Mouse (Mus musculus) stomach, postnatal 0 days (tissue): ENCODE data around the gene Apbb2. TPM values are rescaled to one million over a fixed set of nuclear protein-coding genes. Genes with fewer than 3 reads are reported as not detected.

Source experiments
- ATAC-seq: fragments of 200-750 bp; cut with Nextera tagmentation; 2 replicates; pipeline ENCODE4 v1.8.0; 2017; ENCODE audit not compliant: low FRiP score, low TSS enrichment
- DNase-seq: peaks from one replicate; pipeline ENCODE4 v3.0.0-alpha.2; 2016; ENCODE audit warnings: low spot score
- H3K27ac ChIP-seq: fragments of 300-500 bp; sonication (generic); replicated peaks from 2 replicates; pipeline ENCODE4 v1.5.1; 2014; ENCODE audit warnings: mild to moderate bottlenecking, control low read depth
- H3K27me3 ChIP-seq: fragments of 300-500 bp; sonication (generic); 2 replicates; pipeline ENCODE4 v1.6.1; 2014; ENCODE audit warnings: low read length; ENCODE audit not compliant: control insufficient read depth, insufficient read depth
- H3K36me3 ChIP-seq: fragments of 300-500 bp; sonication (generic); 2 replicates; pipeline ENCODE4 v1.6.1; 2014; ENCODE audit warnings: low read length, mixed read lengths; ENCODE audit not compliant: control insufficient read depth, insufficient read depth
- H3K4me1 ChIP-seq: fragments of 300-500 bp; sonication (generic); replicated peaks from 2 replicates; pipeline ENCODE4 v1.6.1; 2014; ENCODE audit warnings: antibody characterized with exemption; ENCODE audit not compliant: control insufficient read depth, insufficient read depth
- H3K4me2 ChIP-seq: fragments of 300-500 bp; sonication (generic); replicated peaks from 2 replicates; pipeline ENCODE4 v1.6.1; 2014; ENCODE audit warnings: low read depth, mild to moderate bottlenecking, control low read depth, moderate library complexity
- H3K4me3 ChIP-seq: fragments of 300-500 bp; sonication (generic); 2 replicates; pipeline ENCODE4 v1.5.1; 2014; ENCODE audit warnings: low read depth, low read length, control low read depth
- H3K9ac ChIP-seq: fragments of 300-500 bp; sonication (generic); 2 replicates; pipeline ENCODE4 v1.6.1; 2014; ENCODE audit warnings: mild to moderate bottlenecking, low read length, control low read depth, mixed read lengths
- H3K9me3 ChIP-seq: fragments of 300-500 bp; sonication (generic); 2 replicates; pipeline ENCODE4 v1.6.1; 2016; ENCODE audit warnings: low read length; ENCODE audit not compliant: control insufficient read depth
- CTCF ChIP-seq: IDR thresholded peaks from 2 replicates; pipeline ENCODE4 v1.5.1; 2016; ENCODE audit warnings: antibody characterized with exemption, low read depth, mild to moderate bottlenecking, moderate library complexity
- EP300 ChIP-seq: optimal IDR thresholded peaks from 2 replicates; pipeline ENCODE3; 2016; ENCODE audit warnings: antibody characterized with exemption
- WGBS: fragments of 180-500 bp; shearing (Covaris S2); extraction: QIAGEN DNeasy Blood & Tissue Kit; methylation state at CpG from one replicate; pipeline ENCODE4 v1.1.7; 2014; 5-methylcytosine and 5-hydroxymethylcytosine counted together
- polyA plus RNA-seq: library from polyadenylated mRNA; unstranded; fragments of >200 nt; fragmentation: Nextera tagmentation; extraction: Ambion mirVana; gene quantifications from 2 replicates; pipeline ENCODE4 v1.2.1, GENCODE M21; 2015

Apbb2 gene
- polyA plus RNA-seq, 1 experiment from 2014 or later: 18.3 TPM

- Histone ChIP-seq H3K27ac (no peak overlapping the region), H3K27me3 (no peaks in the 10 kb centered on the region), H3K4me2 (no peak overlapping the region), H3K4me3 (no peak overlapping the region), H3K9ac (no peak overlapping the region), H3K36me3 (no peaks in the 10 kb centered on the region), H3K9me3 (no peaks in the 10 kb centered on the region), H3K4me1 (no peaks in the 10 kb centered on the region)
- WGBS: 80% methylated on average over 10 of the region's 10 CpGs
- no peak for ATAC-seq
- DNase-seq: no peak
- TF ChIP-seq EP300 (no peak), CTCF (no peak)
These were observed 10.8 kb downstream of the Apbb2 start for GRCm38 (mm10) chr5:66607801-66608200.

GRCm38 (mm10) chr5:66607201-66607600 lies 11.4 kb downstream of the Apbb2 start:
- Histone ChIP-seq H3K4me2 (no peak overlapping the region), H3K9me3 (no peaks in the 10 kb centered on the region), H3K4me3 (no peak overlapping the region), H3K36me3 (no peaks in the 10 kb centered on the region), H3K9ac (no peak overlapping the region), H3K27me3 (no peaks in the 10 kb centered on the region), H3K27ac (no peak overlapping the region), H3K4me1 (no peaks in the 10 kb centered on the region)
- DNase-seq (no peak), ATAC-seq (no peak)
- WGBS: 54% methylated on average over 4 of the region's 4 CpGs
- TF ChIP-seq CTCF (no peak), EP300 (no peak)

GRCm38 (mm10) chr5:66605636-66606035 lies 12.9 kb downstream of the Apbb2 start:
- Histone ChIP-seq H3K27ac (no peak overlapping the region), H3K4me3 (no peak overlapping the region), H3K4me1 (no peaks in the 10 kb centered on the region), H3K9ac (no peak overlapping the region), H3K4me2 (no peak overlapping the region), H3K9me3 (no peaks in the 10 kb centered on the region), H3K27me3 (no peaks in the 10 kb centered on the region), H3K36me3 (no peaks in the 10 kb centered on the region)
- TF ChIP-seq EP300: no peak
- no peak for TF ChIP-seq CTCF
- 77% methylated on average over 11 of the region's 11 CpGs for WGBS
- ATAC-seq: no peak
- no peak for DNase-seq

DNA sequence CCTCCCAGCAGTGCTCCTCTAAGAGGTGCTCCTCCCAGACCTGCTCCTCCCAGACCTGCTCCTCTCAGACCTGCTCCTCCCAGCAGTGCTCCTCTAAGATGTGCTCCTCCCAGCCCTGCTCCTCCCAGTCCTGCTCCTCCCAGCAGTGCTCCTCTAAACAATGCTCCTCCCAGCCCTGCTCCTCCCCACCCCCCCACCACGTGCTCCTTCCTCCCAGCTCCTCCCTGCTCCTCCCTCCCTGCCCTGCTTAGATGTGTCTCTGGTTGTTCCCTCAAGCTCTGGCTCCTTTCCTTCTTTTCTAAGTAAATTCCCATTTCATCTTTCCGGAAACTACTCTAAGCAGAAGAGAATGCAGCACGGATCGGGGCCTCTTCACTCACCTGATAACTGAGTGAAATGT lies 14.2 kb downstream of the Apbb2 start:
- 57% methylated on average over 4 of the region's 4 CpGs for WGBS

DNA sequence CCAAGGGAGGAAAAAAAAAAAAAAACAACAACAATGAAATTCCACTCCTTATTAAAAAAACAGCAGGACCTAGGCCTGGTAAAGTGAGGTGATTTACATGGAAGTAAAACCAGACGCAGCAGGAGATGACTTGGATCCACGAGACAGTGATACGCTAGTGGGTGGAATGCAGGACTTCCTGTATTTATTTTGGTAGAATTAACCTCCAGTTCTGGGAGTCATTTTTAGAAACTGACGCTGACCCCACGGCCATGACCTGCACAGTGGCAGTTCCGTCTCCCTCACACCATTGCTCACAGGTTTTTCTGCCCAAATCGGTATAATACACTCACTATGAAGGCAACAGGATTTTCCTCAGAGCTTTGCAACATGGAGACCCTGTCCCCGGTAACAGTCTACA lies 14.8 kb downstream of the Apbb2 start:
- Histone ChIP-seq H3K4me3 (no peak overlapping the region), H3K27ac (no peak overlapping the region), H3K4me2 (peak overlapping the region; percentile 32; the same call in 1 of the 2 replicates), H3K9me3 (no peaks in the 10 kb centered on the region), H3K27me3 (no peaks in the 10 kb centered on the region), H3K9ac (no peak overlapping the region), H3K36me3 (no peaks in the 10 kb centered on the region), H3K4me1 (no peaks in the 10 kb centered on the region)
- ATAC-seq (no peak), DNase-seq (no peak)
- no peak for TF ChIP-seq EP300
- 0 out of 2 replicates have a peak, but pooled peaks have one; percentile 7 for TF ChIP-seq CTCF
- 40% methylated on average over 8 of the region's 8 CpGs for WGBS

More for the DNA sequence above, 14.2 kb downstream of the Apbb2 start:
- Histone ChIP-seq H3K9me3 (no peaks in the 10 kb centered on the region), H3K27me3 (no peaks in the 10 kb centered on the region), H3K4me3 (no peak overlapping the region), H3K4me1 (no peaks in the 10 kb centered on the region), H3K4me2 (no peak overlapping the region), H3K36me3 (no peaks in the 10 kb centered on the region), H3K9ac (no peak overlapping the region), H3K27ac (no peak overlapping the region)
- no peak for ATAC-seq
- no peak for TF ChIP-seq EP300
- no peak for TF ChIP-seq CTCF
- DNase-seq: no peak

DNA sequence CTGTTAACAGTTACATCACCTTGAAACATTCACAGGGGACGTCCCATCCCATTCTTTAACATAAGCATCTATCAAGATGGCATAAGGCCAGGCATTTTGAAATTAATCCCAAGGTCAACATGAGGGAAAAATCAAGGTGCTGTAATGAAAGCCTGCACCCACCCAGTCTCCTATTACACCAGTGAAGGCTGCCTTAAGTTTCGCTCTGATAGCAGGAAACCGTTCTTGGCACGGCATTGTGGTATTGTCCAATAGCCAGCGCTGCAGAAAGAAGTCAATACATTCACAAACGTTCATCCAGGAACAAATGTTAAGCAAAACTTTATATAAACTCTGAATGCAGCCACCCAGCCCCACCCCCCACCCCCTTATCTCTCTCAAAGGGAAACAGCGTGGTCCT lies 15.4 kb downstream of the Apbb2 start:
- peak; percentile 61; the same call in 1 of the 2 replicates for ATAC-seq

More for the DNA sequence above, 15.4 kb downstream of the Apbb2 start:
- Histone ChIP-seq H3K36me3 (no peaks in the 10 kb centered on the region), H3K4me2 (peak overlapping the region; percentile 32), H3K27me3 (no peaks in the 10 kb centered on the region), H3K27ac (no peak overlapping the region), H3K9ac (no peak overlapping the region), H3K4me1 (no peaks in the 10 kb centered on the region), H3K9me3 (no peaks in the 10 kb centered on the region), H3K4me3 (no peak overlapping the region)
- whole genome bisulfite sequencing: 16% methylated on average over 7 of the region's 7 CpGs
- peak; percentile 51 for DNase-seq
- TF ChIP-seq EP300: no peak
- TF ChIP-seq CTCF: no peak
